Comparison of ENCODE assay signal across 16 mouse cellular contexts in the genomic region with DNA sequence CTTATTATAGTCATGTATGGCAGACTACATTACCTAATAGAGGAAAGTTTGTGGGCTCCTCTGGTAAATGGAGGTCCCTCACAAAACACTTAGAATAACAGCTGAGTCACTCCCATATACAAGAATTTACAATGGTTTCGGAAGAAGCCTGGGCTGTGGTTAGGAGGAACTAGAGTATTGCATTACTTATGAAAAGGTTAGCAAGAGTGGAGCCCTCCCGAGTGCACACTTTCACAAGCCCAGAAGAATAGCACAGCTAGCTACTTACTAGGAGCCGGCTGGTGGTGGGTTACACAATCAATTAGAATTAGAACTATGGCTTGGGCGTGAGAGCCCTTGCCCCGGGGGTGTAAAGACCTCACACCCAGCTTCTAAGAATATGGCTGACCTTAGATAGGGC.
DNase-seq lines count a peak whose midpoint lies in the region; TF ChIP-seq lines count a peak whose summit lies in the region.
"Had no signal": no experiment of that assay in that cellular context is flagged by ENCODE, and none has a peak within 500 bp of the region (broad histone marks: within the 10 kb centered on the region; RNA-seq: fewer than 3 reads in every experiment).

No protein-coding gene starts in this region.

- no peak overlapping the region for H3K4me3 ChIP-seq in lung, adult 2 months (replicated peaks; ENCODE audit: extremely low read depth, low read depth, low read length)
- H3K4me3 ChIP-seq: heart, adult 2 months; limb, embryonic 12.5 days; lung, embryonic 15.5 days; midbrain, embryonic 13.5 days had no signal

- no peaks in the 10 kb centered on the region; the same call in 1 of the 2 replicates for H3K4me1 ChIP-seq in lung, adult 2 months (ENCODE audit: control insufficient read depth, insufficient read depth, low read length)
- H3K4me1 ChIP-seq: limb, embryonic 12.5 days; lung, embryonic 15.5 days had no signal

- TF ChIP-seq CTCF in lung, adult 2 months (IDR thresholded peaks at IDR 0.05; ENCODE audit: insufficient read depth, low read length), result no peak

- WGBS in lung, adult 2 months, result 56% methylated on average over 5 of the region's 5 CpGs

- peak; percentile 31 for DNase-seq in lung, postnatal 25 days (ENCODE audit: low spot score)
- no peak for DNase-seq in lung, adult 2 months
- peak; percentile 8 for DNase-seq in adipocyte (ENCODE audit: low spot score)
- peak; percentile 46 for DNase-seq in lung, postnatal 36 days
- DNase-seq in left cerebral cortex, adult 11 months (ENCODE audit: low spot score), result no peak
- no peak for DNase-seq in embryo, embryonic 11 days
- no peak for DNase-seq in cerebellum, adult 11-12 months
- DNase-seq: cerebellum, adult 18-20 months; heart, adult 2 months; heart, postnatal 10 days; kidney, adult 18-20 months; layer of hippocampus, postnatal 36 days; right cerebral cortex, postnatal 25 days had no signal

- TF ChIP-seq POLR2A in lung, adult 2 months (IDR thresholded peaks at IDR 0.05; ENCODE audit: borderline replicate concordance, extremely low read depth, low read depth, low read length), result no peak

Comparison
In these comparisons a context has a peak if more than half of its experiments do, and no peak if none do; other contexts are left out.
1. DNase-seq: peak in lung, postnatal 25 days (single experiment), adipocyte (single experiment) and lung, postnatal 36 days (single experiment); none in lung, adult 2 months (single experiment), left cerebral cortex, adult 11 months (single experiment), embryo, embryonic 11 days (single experiment) and cerebellum, adult 11-12 months (single experiment).